Mouse (Mus musculus): ENCODE measurements at regions not wholly inside any gene's neighbourhood (a gene's known extent, or its start where the extent isn't known, plus 50 kb on each side); places are given as distances from the start of the nearest gene placed in this dataset.

DNA sequence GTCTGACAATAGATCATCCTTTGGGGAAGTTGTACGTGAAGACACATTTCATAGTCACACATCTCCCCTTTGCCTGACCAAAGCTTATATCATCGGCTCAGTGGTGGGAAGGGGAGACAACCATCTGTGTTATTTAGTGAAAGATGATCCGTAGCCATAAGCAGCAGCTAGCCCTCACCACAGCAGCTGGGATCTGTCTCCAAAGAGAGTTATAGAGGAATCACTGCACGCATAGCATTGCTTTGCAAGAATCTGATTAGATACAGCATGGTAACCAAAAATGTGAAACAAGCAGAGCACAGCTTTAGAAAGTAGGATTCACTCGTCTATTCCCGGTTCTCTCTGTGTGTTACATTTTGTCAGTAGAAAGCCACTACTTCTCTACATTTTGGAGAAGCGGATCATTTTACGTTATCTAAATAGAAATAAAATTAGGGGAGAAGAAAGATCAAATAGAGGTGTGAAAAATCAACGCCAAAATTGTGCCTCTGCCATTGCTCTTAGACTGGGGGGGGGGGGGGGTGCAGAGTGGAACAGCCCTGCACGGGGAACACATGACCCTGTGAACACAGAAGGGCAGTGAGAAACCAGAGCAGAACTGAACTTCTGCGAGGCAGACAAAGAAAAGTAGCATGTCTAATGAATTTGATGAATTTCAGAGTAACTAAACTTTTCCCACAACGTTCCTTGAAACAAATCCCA is 108.7 kb upstream of the Acvr2a start:
- Histone ChIP-seq H3K4me2 (no peak overlapping the region), H3K4me3 (no peak overlapping the region), H3K36me3 (no peaks in the 10 kb centered on the region), H3K9me3 (replicated peaks) (no peaks in the 10 kb centered on the region), H3K27ac (ENCODE audit: poor library complexity, severe bottlenecking) (no peak overlapping the region), H3K4me1 (replicated peaks) (peaks cover 4% of the 10 kb centered on the region; the same call in 1 of the 2 replicates), H3K27me3 (replicated peaks) (no peaks in the 10 kb centered on the region), H3K9ac (no peak overlapping the region)
- ATAC-seq (ENCODE audit: insufficient number of reproducible peaks, low FRiP score): no peak
- WGBS: 64% methylated on average over 12 of the region's 12 CpGs

DNA sequence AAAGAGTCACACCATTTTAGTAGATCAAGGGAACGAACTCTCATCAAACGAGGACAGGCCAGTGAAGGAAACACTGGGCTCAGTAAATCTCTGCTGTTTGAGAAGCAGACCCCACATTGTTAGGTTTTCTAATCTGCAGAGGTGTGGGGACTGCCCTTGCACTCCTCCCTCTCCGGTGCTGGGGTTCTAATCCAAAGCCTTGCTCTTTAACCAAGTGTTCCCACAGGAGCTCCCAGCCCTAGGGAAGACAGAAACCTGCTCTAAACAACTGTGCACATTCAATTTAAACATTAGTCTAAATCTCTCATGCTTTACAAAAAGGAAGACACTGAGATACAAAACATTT is 108.1 kb upstream of the Acvr2a start:
- Histone ChIP-seq H3K4me3 (no peak overlapping the region), H3K4me1 (replicated peaks) (peaks cover 4% of the 10 kb centered on the region; the same call in 1 of the 2 replicates), H3K36me3 (no peaks in the 10 kb centered on the region), H3K9ac (no peak overlapping the region), H3K27me3 (replicated peaks) (no peaks in the 10 kb centered on the region), H3K27ac (ENCODE audit: poor library complexity, severe bottlenecking) (no peak overlapping the region), H3K9me3 (replicated peaks) (no peaks in the 10 kb centered on the region), H3K4me2 (no peak overlapping the region)
- WGBS: 66% methylated on average over 3 of the region's 3 CpGs
- ATAC-seq (ENCODE audit: insufficient number of reproducible peaks, low FRiP score): no peak

DNA sequence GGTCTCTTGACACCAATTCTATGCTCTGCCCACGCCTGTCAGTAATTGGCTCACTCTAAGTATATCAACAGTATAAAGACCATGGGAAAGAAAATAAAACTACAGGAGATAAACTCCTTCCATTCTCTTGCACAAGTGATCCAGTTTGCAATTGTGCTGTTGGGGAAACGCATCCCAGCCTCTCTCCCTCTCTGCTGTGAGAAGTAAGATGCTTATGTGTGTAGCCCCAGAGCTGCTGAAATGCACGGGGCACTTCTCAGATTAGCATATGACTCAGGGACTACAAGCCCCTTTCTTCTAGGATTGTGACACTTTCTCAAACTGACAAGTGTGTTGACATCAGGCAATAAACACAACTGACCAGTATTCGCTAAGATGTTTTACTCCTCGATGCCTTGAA is 107.7 kb upstream of the Acvr2a start:
- Histone ChIP-seq H3K36me3 (no peaks in the 10 kb centered on the region), H3K4me3 (no peak overlapping the region), H3K4me1 (replicated peaks) (peaks cover 4% of the 10 kb centered on the region; the same call in 1 of the 2 replicates), H3K4me2 (no peak overlapping the region), H3K27ac (ENCODE audit: poor library complexity, severe bottlenecking) (no peak overlapping the region), H3K27me3 (replicated peaks) (no peaks in the 10 kb centered on the region), H3K9ac (no peak overlapping the region), H3K9me3 (replicated peaks) (no peaks in the 10 kb centered on the region)
- ATAC-seq (ENCODE audit: insufficient number of reproducible peaks, low FRiP score): no peak
- WGBS: 33% methylated on average over 5 of the region's 5 CpGs

DNA sequence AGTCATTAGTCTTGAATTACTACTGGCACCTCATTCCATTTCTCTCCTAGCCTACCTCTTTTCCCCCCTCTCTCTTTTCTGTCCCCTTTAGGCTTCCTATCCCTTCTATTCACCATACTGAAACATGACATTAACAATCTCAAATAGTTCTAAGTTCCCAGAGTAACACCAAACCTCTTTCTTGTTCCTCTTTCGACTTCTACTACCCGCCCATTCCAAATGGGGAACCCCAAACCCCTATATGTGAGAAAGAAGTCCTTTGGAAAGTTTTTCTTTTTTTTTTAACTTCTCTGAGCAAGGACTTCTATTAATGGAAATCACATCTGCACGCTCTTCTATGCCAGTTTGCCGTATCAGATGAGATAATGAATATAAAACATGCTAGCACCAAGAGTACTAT is 97.7 kb upstream of the Acvr2a start:
- Histone ChIP-seq H3K9me3 (replicated peaks) (no peaks in the 10 kb centered on the region), H3K9ac (no peak overlapping the region), H3K4me1 (replicated peaks) (no peaks in the 10 kb centered on the region), H3K4me2 (no peak overlapping the region), H3K27me3 (replicated peaks) (no peaks in the 10 kb centered on the region), H3K27ac (ENCODE audit: poor library complexity, severe bottlenecking) (no peak overlapping the region), H3K36me3 (no peaks in the 10 kb centered on the region), H3K4me3 (no peak overlapping the region)
- ATAC-seq (ENCODE audit: insufficient number of reproducible peaks, low FRiP score): no peak
- WGBS: 82% methylated on average over 4 of the region's 4 CpGs

DNA sequence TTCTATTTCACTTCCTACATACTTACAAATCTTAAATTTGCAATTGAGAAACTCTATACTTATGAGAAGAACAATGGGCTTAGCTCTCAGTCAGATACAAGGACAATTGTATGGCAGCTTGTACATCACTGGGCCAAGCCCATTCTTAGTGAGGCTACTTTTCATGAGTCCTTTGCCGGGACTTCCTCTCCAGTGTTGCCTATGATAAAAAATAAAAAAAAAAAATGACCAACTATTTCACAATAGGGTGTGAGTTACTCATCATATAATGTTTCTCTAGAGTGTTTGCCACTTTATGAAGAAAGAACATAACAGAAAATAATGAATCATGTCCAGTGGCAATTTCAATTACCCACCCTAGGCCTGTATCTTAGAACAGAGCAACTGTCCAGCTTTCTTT is 96.1 kb upstream of the Acvr2a start:
- no peaks in the 10 kb centered on the region for H3K9me3 ChIP-seq (replicated peaks)
- no peak overlapping the region for H3K9ac ChIP-seq
- H3K4me3 ChIP-seq: no peak overlapping the region
- H3K27ac ChIP-seq (ENCODE audit: poor library complexity, severe bottlenecking): no peak overlapping the region
- H3K36me3 ChIP-seq: no peaks in the 10 kb centered on the region
- no peak for ATAC-seq (ENCODE audit: insufficient number of reproducible peaks, low FRiP score)
- 74% methylated on average over 1 of the region's 1 CpGs for WGBS
- no peaks in the 10 kb centered on the region for H3K27me3 ChIP-seq (replicated peaks)
- no peak overlapping the region for H3K4me2 ChIP-seq
- H3K4me1 ChIP-seq (replicated peaks): no peaks in the 10 kb centered on the region

DNA sequence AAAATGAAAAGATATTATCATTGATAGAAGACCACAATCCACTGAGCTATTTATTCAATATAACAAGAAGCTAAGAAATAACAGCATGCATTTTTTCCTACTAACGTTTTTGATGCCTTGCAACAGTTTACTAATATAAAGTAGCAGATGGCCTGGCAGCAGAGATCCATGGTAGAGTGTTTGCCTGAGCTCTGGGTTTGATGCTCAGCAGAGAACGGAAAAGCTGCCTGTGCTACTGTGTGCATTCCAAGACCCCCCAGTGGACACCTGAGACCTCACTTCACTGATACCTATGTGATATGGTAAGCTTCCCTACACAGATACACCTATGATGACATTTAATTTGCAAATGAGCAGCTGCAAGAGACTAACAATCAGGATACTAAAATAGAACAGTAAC is 95.6 kb upstream of the Acvr2a start:
- no peak overlapping the region for H3K9ac ChIP-seq
- H3K4me1 ChIP-seq (replicated peaks): no peaks in the 10 kb centered on the region
- no peaks in the 10 kb centered on the region for H3K9me3 ChIP-seq (replicated peaks)
- no peak overlapping the region for H3K4me2 ChIP-seq
- H3K4me3 ChIP-seq: no peak overlapping the region
- H3K36me3 ChIP-seq: no peaks in the 10 kb centered on the region
- no peaks in the 10 kb centered on the region for H3K27me3 ChIP-seq (replicated peaks)
- ATAC-seq (ENCODE audit: insufficient number of reproducible peaks, low FRiP score): no peak
- 70% methylated on average over 2 of the region's 2 CpGs for WGBS
- H3K27ac ChIP-seq (ENCODE audit: poor library complexity, severe bottlenecking): no peak overlapping the region

DNA sequence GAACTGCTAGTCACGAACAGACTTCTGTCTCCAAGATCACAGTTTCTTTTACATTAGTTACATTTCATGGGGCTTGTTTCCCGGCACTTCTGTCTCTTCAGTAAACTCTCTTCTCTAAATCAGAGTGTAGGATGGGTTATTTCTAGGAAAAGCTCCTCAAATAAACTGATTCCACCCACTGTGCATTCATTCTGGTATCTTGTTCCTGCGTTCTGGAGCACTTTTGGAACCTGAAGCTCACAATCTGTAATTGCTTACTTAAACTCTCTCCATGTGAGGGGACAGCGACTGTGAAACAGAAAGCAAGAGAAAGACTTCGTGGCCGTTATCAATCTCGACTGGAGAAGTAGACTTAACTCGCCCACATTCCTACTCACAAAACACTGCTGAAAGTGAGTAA is 83.1 kb upstream of the Acvr2a start:
- WGBS: 34% methylated on average over 8 of the region's 8 CpGs
- Histone ChIP-seq H3K27ac (ENCODE audit: poor library complexity, severe bottlenecking) (no peak overlapping the region), H3K36me3 (no peaks in the 10 kb centered on the region), H3K4me3 (no peak overlapping the region), H3K4me1 (replicated peaks) (no peaks in the 10 kb centered on the region), H3K9me3 (replicated peaks) (no peaks in the 10 kb centered on the region), H3K27me3 (replicated peaks) (no peaks in the 10 kb centered on the region), H3K9ac (no peak overlapping the region), H3K4me2 (peak overlapping the region; percentile 22)
- no peak for ATAC-seq (ENCODE audit: insufficient number of reproducible peaks, low FRiP score)

DNA sequence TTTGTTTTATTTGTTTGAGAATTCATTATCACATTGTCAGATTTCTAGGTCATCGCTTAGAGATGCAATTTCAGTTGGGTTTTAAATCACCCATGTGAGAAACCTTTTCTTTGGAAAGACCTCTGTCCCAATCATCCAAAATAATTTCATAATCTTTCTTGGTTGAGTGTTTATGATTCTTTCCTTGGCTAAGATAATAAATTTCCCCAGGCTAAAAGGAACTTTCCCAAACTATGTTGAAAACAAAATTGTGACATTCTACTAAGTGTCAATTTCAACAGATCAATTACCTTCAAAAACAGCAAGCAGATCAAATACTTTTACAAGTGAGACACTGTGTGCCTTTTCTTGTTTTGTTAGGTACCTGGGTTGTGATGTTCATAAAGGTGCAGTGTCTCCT is 80.0 kb upstream of the Acvr2a start:
- Histone ChIP-seq H3K36me3 (no peaks in the 10 kb centered on the region), H3K4me1 (replicated peaks) (no peaks in the 10 kb centered on the region), H3K27ac (ENCODE audit: poor library complexity, severe bottlenecking) (no peak overlapping the region), H3K4me3 (no peak overlapping the region), H3K4me2 (no peak overlapping the region), H3K9me3 (replicated peaks) (no peaks in the 10 kb centered on the region), H3K27me3 (replicated peaks) (no peaks in the 10 kb centered on the region), H3K9ac (no peak overlapping the region)
- ATAC-seq (ENCODE audit: insufficient number of reproducible peaks, low FRiP score): no peak
- WGBS: 77% methylated on average over 1 of the region's 1 CpGs

DNA sequence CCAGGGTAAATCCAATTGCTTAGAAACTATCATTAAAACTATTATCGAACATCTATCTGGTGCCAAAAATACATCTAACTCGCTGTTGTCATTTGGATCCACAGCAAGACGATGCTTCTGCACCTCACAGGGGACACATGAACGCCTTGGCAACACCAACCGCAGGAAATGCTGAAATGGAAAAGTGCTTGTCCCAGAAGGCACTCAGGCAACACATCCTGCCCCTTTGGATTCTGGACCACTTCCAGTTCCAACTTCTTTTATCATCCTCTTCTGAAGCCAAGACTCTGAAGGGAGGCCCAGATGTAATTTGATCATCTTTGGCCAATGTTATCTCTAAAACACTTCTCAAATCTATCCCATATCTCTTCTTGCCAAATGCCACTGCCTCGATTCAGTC is 79.4 kb upstream of the Acvr2a start:
- H3K27me3 ChIP-seq (replicated peaks): no peaks in the 10 kb centered on the region
- H3K36me3 ChIP-seq: no peaks in the 10 kb centered on the region
- no peak overlapping the region for H3K4me2 ChIP-seq
- H3K9me3 ChIP-seq (replicated peaks): no peaks in the 10 kb centered on the region
- no peak overlapping the region for H3K27ac ChIP-seq (ENCODE audit: poor library complexity, severe bottlenecking)
- H3K4me1 ChIP-seq (replicated peaks): no peaks in the 10 kb centered on the region
- H3K4me3 ChIP-seq: no peak overlapping the region
- H3K9ac ChIP-seq: no peak overlapping the region
- no peak for ATAC-seq (ENCODE audit: insufficient number of reproducible peaks, low FRiP score)
- 60% methylated on average over 6 of the region's 6 CpGs for WGBS

DNA sequence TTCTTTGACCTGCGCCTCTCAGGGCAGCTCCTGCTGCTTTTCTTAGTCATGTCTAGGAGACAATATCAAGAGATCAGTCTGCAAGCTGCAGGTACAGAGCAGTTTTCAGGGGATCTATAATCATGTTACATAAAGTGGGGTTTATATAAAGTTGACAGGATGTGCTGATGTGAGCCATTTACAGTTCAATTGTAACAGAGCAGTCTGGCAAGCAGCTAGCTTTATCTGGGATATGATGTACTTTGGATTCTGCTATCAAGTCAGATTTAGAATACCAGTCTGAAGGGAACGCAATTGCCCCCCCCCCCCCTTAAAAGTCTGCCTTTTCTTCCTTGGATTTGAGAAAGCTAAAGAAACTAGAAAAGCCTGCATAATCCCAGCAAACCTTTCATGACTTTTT is 77.6 kb upstream of the Acvr2a start:
- Histone ChIP-seq H3K4me1 (replicated peaks) (no peaks in the 10 kb centered on the region), H3K4me3 (no peak overlapping the region), H3K27me3 (replicated peaks) (no peaks in the 10 kb centered on the region), H3K36me3 (no peaks in the 10 kb centered on the region), H3K9ac (no peak overlapping the region), H3K27ac (ENCODE audit: poor library complexity, severe bottlenecking) (no peak overlapping the region), H3K4me2 (no peak overlapping the region), H3K9me3 (replicated peaks) (no peaks in the 10 kb centered on the region)
- WGBS: 56% methylated on average over 2 of the region's 2 CpGs
- no peak for ATAC-seq (ENCODE audit: insufficient number of reproducible peaks, low FRiP score)

Measured in heart, embryonic 12.5 days (tissue).